Mouse (Mus musculus): ENCODE results near the gene Ring1. TPM values are rescaled to one million over a fixed set of nuclear protein-coding genes. Genes with fewer than 3 reads are reported as not detected.
A peak's percentile ranks its signal among the peaks of the same experiment; 100 is the strongest.

The Ring1 gene
- polyA plus RNA-seq, 1 experiment from 2014 or later: 18.9 TPM

DNA sequence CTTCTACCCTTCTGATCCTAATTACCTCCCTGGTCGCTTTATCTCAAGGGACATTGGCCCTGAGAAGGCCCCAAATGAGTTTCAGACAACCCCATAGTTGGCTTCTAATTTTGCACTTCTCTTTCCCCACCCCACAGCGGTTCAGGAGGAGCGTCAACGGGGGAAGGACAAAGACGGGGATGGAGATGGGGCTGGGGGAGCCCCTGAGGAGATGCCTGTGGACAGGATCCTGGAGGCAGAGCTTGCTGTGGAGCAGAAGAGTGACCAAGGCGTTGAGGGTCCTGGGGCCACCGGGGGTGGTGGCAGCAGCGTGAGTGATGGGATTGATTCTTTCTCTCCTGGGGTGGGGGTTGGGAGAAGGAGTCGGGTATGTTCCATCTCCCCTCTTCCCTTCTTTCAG, 11.0 kb upstream of the Ring1 start:
- Histone ChIP-seq H3K4me1 (peaks cover 58% of the 10 kb centered on the region), H3K9me3 (no peaks in the 10 kb centered on the region), H3K27ac (no peak overlapping the region), H3K4me3 (no peak overlapping the region), H3K4me2 (no peak overlapping the region), H3K27me3 (peaks cover 14% of the 10 kb centered on the region; the same call in 1 of the 2 replicates), H3K36me3 (peaks cover 46% of the 10 kb centered on the region), H3K9ac (no peak overlapping the region)
- 88% methylated on average over 9 of the region's 9 CpGs for WGBS
- ATAC-seq (ENCODE audit: insufficient number of reproducible peaks, low FRiP score, low TSS enrichment, low read depth): no peak

DNA sequence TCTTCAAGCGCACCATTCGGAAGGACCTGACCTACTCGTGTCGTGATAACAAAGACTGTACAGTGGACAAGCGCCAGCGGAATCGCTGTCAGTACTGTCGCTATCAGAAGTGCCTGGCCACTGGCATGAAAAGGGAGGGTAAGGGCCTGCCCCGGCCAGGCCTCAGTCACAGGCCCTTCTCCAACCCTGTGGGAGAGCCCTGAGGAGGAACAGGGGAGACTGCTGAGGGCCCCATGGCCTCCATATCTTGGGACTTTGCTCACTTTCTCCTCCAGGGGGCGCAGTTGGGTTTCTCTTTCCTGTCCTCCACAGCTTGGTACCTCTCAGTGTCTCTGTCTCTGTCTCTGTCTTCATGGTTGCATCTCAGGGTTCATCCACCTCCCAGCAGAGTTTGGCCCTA, 9.6 kb upstream of the Ring1 start:
- Histone ChIP-seq H3K27me3 (peaks cover 9% of the 10 kb centered on the region; the same call in 1 of the 2 replicates), H3K4me1 (peaks cover 60% of the 10 kb centered on the region), H3K4me3 (no peak overlapping the region), H3K9me3 (no peaks in the 10 kb centered on the region), H3K36me3 (peaks cover 60% of the 10 kb centered on the region), H3K4me2 (no peak overlapping the region), H3K9ac (no peak overlapping the region), H3K27ac (no peak overlapping the region; the same call in 1 of the 2 replicates)
- ATAC-seq (ENCODE audit: insufficient number of reproducible peaks, low FRiP score, low TSS enrichment, low read depth): no peak
- 79% methylated on average over 10 of the region's 10 CpGs for WGBS

- Histone ChIP-seq H3K36me3 (peaks cover 66% of the 10 kb centered on the region), H3K4me1 (peaks cover 60% of the 10 kb centered on the region), H3K9ac (no peak overlapping the region), H3K4me2 (peak overlapping the region; percentile 80), H3K4me3 (peak overlapping the region; percentile 96), H3K9me3 (no peaks in the 10 kb centered on the region), H3K27ac (no peak overlapping the region), H3K27me3 (peaks cover 6% of the 10 kb centered on the region; the same call in 1 of the 2 replicates)
- no peak for ATAC-seq (ENCODE audit: insufficient number of reproducible peaks, low FRiP score, low TSS enrichment, low read depth)
- WGBS: 91% methylated on average over 9 of the region's 9 CpGs
These were observed 9.0 kb upstream of the Ring1 start for GRCm38 (mm10) chr17:34033441-34033840.

DNA sequence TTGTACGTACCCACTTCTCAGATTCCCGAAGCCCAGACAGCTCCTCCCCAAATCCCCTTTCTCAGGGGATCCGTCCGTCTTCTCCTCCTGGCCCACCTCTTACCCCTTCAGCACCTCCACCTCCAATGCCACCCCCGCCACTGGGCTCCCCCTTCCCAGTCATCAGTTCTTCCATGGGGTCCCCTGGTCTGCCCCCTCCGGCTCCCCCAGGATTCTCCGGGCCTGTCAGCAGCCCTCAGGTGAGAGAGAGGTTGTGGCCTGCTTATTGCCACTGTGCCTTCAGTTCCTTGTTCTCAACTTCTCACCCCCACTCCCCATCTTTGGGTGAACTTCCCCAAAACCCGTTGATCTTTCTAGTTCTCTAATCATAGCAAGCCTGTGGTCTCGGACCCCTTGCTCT, 8.3 kb upstream of the Ring1 start:
- H3K36me3 ChIP-seq: peaks cover 67% of the 10 kb centered on the region

DNA sequence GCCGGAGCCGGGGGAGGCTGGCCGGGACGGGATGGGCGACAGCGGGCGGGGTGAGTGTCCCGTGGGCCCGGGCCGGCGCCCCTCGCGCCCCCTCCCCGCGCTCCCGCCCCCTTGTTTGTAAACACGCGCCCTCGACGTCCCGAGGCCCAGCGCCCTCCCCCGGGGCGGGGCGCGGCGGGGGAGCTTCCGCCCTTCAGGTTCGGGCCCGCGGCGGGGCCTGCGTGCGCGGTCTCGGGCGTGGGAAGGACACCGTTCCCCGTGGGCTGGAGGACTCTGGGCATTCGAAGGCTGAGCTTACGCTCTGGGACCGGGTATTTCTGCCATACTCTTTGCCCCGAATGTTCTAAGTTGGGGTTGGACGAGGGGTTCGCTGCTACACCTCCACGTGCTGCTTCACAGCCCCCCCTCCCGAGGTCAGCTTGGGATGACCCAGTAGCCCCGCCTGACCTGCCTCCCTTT, 7.7 kb upstream of the Ring1 start:
- Histone ChIP-seq H3K9ac (peak overlapping the region; percentile 90), H3K27me3 (no peaks in the 10 kb centered on the region), H3K4me2 (peak overlapping the region; percentile 80), H3K4me3 (peak overlapping the region; percentile 96), H3K9me3 (no peaks in the 10 kb centered on the region), H3K27ac (peak overlapping the region; percentile 97), H3K4me1 (peaks cover 60% of the 10 kb centered on the region), H3K36me3 (peaks cover 61% of the 10 kb centered on the region)
- peak; percentile 5; the same call in 1 of the 2 replicates for ATAC-seq (ENCODE audit: insufficient number of reproducible peaks, low FRiP score, low TSS enrichment, low read depth)
- WGBS: under 1% methylated on average over 19 of the region's 48 CpGs

More for the DNA sequence above, 8.3 kb upstream of the Ring1 start:
- no peak for ATAC-seq (ENCODE audit: insufficient number of reproducible peaks, low FRiP score, low TSS enrichment, low read depth)
- H3K9me3 ChIP-seq: no peaks in the 10 kb centered on the region
- peak overlapping the region; percentile 97; the same call in 1 of the 2 replicates for H3K27ac ChIP-seq
- peak overlapping the region; percentile 96 for H3K4me3 ChIP-seq
- H3K4me1 ChIP-seq: peaks cover 60% of the 10 kb centered on the region
- peak overlapping the region; percentile 90 for H3K9ac ChIP-seq
- 49% methylated on average over 9 of the region's 9 CpGs for WGBS
- H3K27me3 ChIP-seq: 0 out of 2 replicates have a peak, but pooled peaks cover 2% of the 10 kb centered on the region
- peak overlapping the region; percentile 80 for H3K4me2 ChIP-seq

DNA sequence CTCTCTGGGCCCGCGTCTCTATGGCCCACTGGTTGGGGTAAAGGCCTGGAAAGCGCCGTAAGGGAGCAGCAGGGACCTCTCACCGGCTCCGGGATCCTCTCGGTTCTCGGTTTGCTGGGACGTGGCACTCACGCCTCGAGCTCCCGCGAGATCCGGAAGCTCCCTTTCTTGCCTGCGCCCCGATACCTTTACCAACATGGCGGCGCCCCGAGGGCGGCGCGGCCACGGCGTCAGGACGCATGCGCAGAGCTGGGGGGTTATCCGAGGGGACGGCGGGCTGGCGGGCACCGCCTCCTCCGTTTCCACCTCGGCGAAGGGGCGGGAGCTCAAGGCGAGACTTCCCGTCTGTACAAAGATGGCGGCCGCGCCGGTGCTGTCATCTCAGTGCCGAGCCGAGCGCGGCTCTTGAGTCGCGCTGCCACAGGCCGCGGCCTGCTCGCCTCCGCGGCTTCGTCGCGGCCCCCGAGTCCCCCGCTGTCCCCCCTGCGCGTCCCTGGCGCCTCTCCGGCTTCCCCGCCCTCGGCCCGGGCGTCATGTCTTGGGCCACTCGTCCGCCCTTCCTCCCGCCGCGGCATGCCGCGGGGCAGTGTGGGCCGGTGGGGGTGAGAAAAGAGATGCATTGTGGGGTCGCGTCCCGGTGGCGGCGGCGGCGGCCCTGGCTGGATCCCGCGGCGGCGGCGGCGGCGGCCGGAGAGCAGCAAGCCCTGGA, 7.1 kb upstream of the Ring1 start, which contains the start of the genes Slc39a7 and Rxrb:
Gene Slc39a7, minus strand, starts transcription at position 218 of the 709 bp plus-strand sequence.
Gene Rxrb, plus strand, starts transcription at position 348 of the 709 bp plus-strand sequence.
- Histone ChIP-seq H3K36me3 (peaks cover 55% of the 10 kb centered on the region), H3K9ac (peak within 1 kb of the TSS; percentile 97), H3K4me2 (peak within 1 kb of the TSS; percentile 91), H3K4me1 (peaks cover 64% of the 10 kb centered on the region), H3K4me3 (peak within 1 kb of the TSS; percentile 96), H3K9me3 (no peaks in the 10 kb centered on the region), H3K27ac (peak within 1 kb of the TSS; percentile 97), H3K27me3 (no peaks in the 10 kb centered on the region)
- ATAC-seq (ENCODE audit: insufficient number of reproducible peaks, low FRiP score, low TSS enrichment, low read depth): peak; percentile 79
- under 1% methylated on average over 68 of the region's 88 CpGs for WGBS

DNA sequence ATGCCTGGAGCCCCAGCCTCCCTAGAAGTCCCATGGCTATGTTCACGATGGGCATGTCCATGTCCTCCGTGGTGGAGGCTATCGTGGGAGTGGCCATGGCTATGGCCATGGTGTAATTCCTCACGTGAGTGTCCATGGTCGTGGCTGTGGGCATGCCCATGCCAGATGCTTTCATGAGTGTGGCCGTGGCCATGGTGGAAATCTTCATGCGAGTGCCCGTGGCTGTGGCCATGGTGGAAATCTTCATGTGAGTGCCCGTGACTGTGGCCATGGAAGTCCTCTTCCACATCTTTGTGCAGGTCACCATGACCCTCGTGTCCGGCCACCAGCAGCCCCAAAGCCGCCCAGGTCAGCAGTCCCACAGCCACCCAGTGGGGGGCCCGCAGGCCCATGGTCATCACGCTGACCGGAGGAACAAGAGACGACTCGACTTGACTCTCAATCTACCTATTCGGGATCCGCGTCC, 6.4 kb upstream of the Ring1 start:
- H3K27me3 ChIP-seq: no peaks in the 10 kb centered on the region

DNA sequence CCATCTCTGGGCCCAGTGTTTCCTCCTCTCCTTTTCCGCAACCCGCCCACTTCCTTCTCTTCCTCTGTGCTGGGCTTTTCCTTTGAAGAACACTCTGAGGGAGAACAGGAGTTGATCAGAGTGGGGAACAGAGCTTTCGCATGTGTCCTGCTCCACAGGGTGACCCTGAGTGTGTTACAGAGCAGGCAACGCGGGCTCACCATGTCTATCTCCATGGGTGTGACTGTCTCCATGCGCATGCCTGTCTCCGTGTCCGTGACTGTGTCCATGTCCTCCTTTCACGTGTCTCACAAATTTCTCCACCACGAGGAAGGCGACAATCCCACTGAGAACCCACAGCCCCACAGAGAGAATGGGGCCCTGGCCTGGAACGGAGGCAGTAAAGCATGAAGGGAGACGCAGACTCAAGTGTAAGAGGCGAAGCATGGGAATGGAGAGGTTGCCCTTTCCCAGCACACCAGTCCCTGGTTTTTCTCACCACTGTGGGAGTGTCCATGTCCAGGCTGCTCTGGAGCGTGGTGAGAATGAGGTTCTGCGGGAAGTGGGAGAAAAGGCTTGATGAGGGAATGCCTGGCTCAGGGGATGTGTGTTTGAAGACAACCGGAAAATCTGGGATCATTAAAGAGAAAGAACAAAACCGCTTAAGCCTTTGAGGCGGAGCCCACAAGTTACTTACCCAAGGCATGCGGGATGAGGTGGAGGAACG, 5.6 kb upstream of the Ring1 start:
- peak overlapping the region; percentile 97 for H3K27ac ChIP-seq
- 72% methylated on average over 21 of the region's 21 CpGs for WGBS
- H3K4me1 ChIP-seq: peaks cover 80% of the 10 kb centered on the region

More for the DNA sequence above, 6.4 kb upstream of the Ring1 start:
- Histone ChIP-seq H3K4me1 (peaks cover 71% of the 10 kb centered on the region), H3K36me3 (peaks cover 48% of the 10 kb centered on the region), H3K9me3 (no peaks in the 10 kb centered on the region), H3K9ac (peak overlapping the region; percentile 97), H3K4me2 (peak overlapping the region; percentile 91), H3K4me3 (peak overlapping the region; percentile 96), H3K27ac (peak overlapping the region; percentile 97)
- ATAC-seq (ENCODE audit: insufficient number of reproducible peaks, low FRiP score, low TSS enrichment, low read depth): no peak
- WGBS: 3% methylated on average over 20 of the region's 20 CpGs

GRCm38 (mm10) chr17:34029150-34029889, 4.8 kb upstream of the Ring1 start:
- H3K4me1 ChIP-seq: peaks cover 81% of the 10 kb centered on the region
- ATAC-seq (ENCODE audit: insufficient number of reproducible peaks, low FRiP score, low TSS enrichment, low read depth): no peak

More for the DNA sequence above, 5.6 kb upstream of the Ring1 start:
- peak overlapping the region; percentile 96 for H3K4me3 ChIP-seq
- H3K4me2 ChIP-seq: peak overlapping the region; percentile 91
- no peak for ATAC-seq (ENCODE audit: insufficient number of reproducible peaks, low FRiP score, low TSS enrichment, low read depth)
- no peaks in the 10 kb centered on the region for H3K27me3 ChIP-seq
- H3K36me3 ChIP-seq: peaks cover 40% of the 10 kb centered on the region
- H3K9me3 ChIP-seq: no peaks in the 10 kb centered on the region
- peak overlapping the region; percentile 97 for H3K9ac ChIP-seq

GRCm38 (mm10) chr17:34028501-34029149, 4.1 kb upstream of the Ring1 start:
- H3K4me3 ChIP-seq: peak overlapping the region; percentile 96
- H3K9me3 ChIP-seq: no peaks in the 10 kb centered on the region
- H3K4me2 ChIP-seq: peak overlapping the region; percentile 96; the same call in 1 of the 2 replicates
- no peak for ATAC-seq (ENCODE audit: insufficient number of reproducible peaks, low FRiP score, low TSS enrichment, low read depth)
- H3K27me3 ChIP-seq: no peaks in the 10 kb centered on the region
- peaks cover 29% of the 10 kb centered on the region for H3K36me3 ChIP-seq
- WGBS: 72% methylated on average over 17 of the region's 17 CpGs
- H3K27ac ChIP-seq: peak overlapping the region; percentile 65
- H3K4me1 ChIP-seq: peaks cover 80% of the 10 kb centered on the region
- no peak overlapping the region for H3K9ac ChIP-seq

More at GRCm38 (mm10) chr17:34029150-34029889, 4.8 kb upstream of the Ring1 start:
- peak overlapping the region; percentile 96 for H3K4me3 ChIP-seq
- no peaks in the 10 kb centered on the region for H3K27me3 ChIP-seq
- H3K9ac ChIP-seq: no peak overlapping the region; the same call in 1 of the 2 replicates
- no peaks in the 10 kb centered on the region for H3K9me3 ChIP-seq
- WGBS: 85% methylated on average over 18 of the region's 18 CpGs
- peak overlapping the region; percentile 91 for H3K4me2 ChIP-seq
- H3K36me3 ChIP-seq: peaks cover 36% of the 10 kb centered on the region
- H3K27ac ChIP-seq: no peak overlapping the region

Measured in limb, embryonic 15.5 days (tissue).